Mouse (Mus musculus) midbrain, embryonic 10.5 days (tissue): ENCODE data around the gene Naa16. TPM values are rescaled to one million over a fixed set of nuclear protein-coding genes. Genes with fewer than 3 reads are reported as not detected.
A peak's percentile ranks its signal among the peaks of the same experiment; 100 is the strongest.

ENCODE experiments used
- DNase-seq: peaks from one replicate; pipeline ENCODE4 v3.0.0-alpha.2; 2017; ENCODE audit warnings: low spot score
- H3K27ac ChIP-seq: fragments of 300-500 bp; sonication (generic); replicated peaks from 2 replicates; pipeline ENCODE4 v1.5.1; 2016; ENCODE audit warnings: mild to moderate bottlenecking
- H3K27me3 ChIP-seq: fragments of 300-500 bp; sonication (generic); 2 replicates; pipeline ENCODE4 v1.6.1; 2016; ENCODE audit warnings: low read depth, mild to moderate bottlenecking; ENCODE audit not compliant: poor library complexity, severe bottlenecking
- H3K36me3 ChIP-seq: fragments of 300-500 bp; sonication (generic); 2 replicates; pipeline ENCODE4 v1.6.1; 2016; ENCODE audit warnings: mild to moderate bottlenecking, moderate library complexity
- H3K4me1 ChIP-seq: fragments of 300-500 bp; sonication (generic); 2 replicates; pipeline ENCODE4 v1.6.1; 2016
- H3K4me3 ChIP-seq: fragments of 300-500 bp; sonication (generic); 2 replicates; pipeline ENCODE4 v1.5.1; 2016; ENCODE audit warnings: mild to moderate bottlenecking, moderate library complexity
- H3K9me3 ChIP-seq: fragments of 300-500 bp; sonication (generic); replicated peaks from 2 replicates; pipeline ENCODE4 v1.6.1; 2016; ENCODE audit warnings: mild to moderate bottlenecking
- WGBS: fragments of 180-500 bp; shearing (Covaris S2); methylation state at CpG from one replicate; pipeline ENCODE4 v1.1.7; 2016; 5-methylcytosine and 5-hydroxymethylcytosine counted together
- polyA plus RNA-seq: library from polyadenylated mRNA; unstranded; fragments of >200 nt; fragmentation: Nextera tagmentation; extraction: Ambion mirVana; gene quantifications from 2 replicates; pipeline ENCODE4 v1.2.1, GENCODE M21; 2016

Naa16 gene
- polyA plus RNA-seq, 1 experiment from 2014 or later: 47.4 TPM

- H3K4me1 ChIP-seq: peaks cover 52% of the 10 kb centered on the region
- H3K27ac ChIP-seq: peak overlapping the region; percentile 55
- H3K9me3 ChIP-seq: no peaks in the 10 kb centered on the region
- no peak for DNase-seq
- WGBS: 32% methylated on average over 11 of the region's 16 CpGs
- peaks cover 54% of the 10 kb centered on the region for H3K27me3 ChIP-seq
- H3K36me3 ChIP-seq: no peaks in the 10 kb centered on the region
- no peak overlapping the region for H3K4me3 ChIP-seq
Observed at GRCm38 (mm10) chr14:79293119-79293780, 97.3 kb downstream of the Naa16 start.

DNA sequence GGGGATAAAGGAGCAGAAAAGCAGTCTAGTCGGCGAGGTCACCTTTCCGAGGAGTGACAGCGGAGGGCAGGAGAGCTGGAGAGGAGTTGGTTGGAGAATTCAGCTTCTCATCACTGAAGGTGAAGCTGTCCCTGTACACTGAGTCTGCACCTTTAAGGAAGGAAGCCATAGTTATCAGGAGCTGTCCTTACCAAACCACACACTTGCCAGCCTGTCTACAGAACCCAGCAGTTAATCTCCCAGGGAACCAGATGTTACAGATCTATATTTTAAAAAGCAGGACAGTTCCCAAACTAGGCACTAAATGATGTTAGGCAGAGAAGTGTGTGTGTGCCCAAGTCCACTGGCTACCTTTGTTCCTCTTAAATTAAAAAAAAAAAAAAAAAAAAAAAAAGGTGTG, 98.9 kb downstream of the Naa16 start:
- Histone ChIP-seq H3K4me3 (no peak overlapping the region), H3K36me3 (no peaks in the 10 kb centered on the region), H3K27me3 (peaks cover 37% of the 10 kb centered on the region), H3K4me1 (peaks cover 47% of the 10 kb centered on the region), H3K27ac (no peak overlapping the region), H3K9me3 (no peaks in the 10 kb centered on the region)
- 84% methylated on average over 4 of the region's 4 CpGs for WGBS
- DNase-seq: no peak

DNA sequence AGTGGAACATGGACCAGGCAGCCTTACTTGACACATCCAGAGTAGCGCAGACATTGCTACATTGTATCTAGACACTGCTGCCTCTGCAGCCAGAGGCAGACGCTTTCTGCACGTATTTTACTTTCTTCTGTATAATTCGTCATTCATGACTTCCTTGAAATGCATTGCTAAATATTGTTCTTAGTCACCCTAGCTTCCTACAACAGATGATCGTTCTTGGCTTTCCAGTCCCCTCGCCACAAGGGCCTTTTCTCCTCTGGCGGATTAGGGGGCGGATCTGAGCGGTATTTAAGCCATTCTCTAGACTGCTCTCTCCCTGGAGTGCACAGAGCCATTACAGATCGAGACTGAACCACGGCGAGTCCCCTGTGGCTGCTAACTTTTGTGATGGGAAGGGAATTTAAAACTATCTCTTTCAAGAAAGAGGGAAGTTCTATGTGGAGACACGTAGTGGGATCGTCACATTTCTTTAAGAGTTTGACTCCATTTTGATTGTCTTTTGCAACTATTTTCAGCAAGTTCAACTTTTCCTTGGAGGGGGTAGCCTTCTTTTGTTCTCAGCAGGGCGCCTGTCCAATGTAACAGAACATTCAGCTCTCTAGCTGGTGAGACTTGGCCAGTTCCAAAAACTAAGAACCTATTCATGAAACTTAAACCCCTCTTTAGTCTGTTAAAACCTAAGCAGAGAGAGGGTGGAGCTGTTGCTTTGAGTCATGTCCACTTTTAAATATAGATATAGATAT, 99.7 kb downstream of the Naa16 start:
- peaks cover 47% of the 10 kb centered on the region for H3K4me1 ChIP-seq
- 19% methylated on average over 15 of the region's 15 CpGs for WGBS
- H3K36me3 ChIP-seq: no peaks in the 10 kb centered on the region
- H3K4me3 ChIP-seq: peak overlapping the region; percentile 21; the same call in 1 of the 2 replicates
- peak; percentile 53 for DNase-seq
- peaks cover 32% of the 10 kb centered on the region for H3K27me3 ChIP-seq
- no peaks in the 10 kb centered on the region for H3K9me3 ChIP-seq
- peak overlapping the region; percentile 70 for H3K27ac ChIP-seq

- Histone ChIP-seq H3K4me1 (peaks cover 47% of the 10 kb centered on the region), H3K27ac (peak overlapping the region; percentile 61), H3K9me3 (no peaks in the 10 kb centered on the region), H3K27me3 (peaks cover 26% of the 10 kb centered on the region), H3K36me3 (no peaks in the 10 kb centered on the region), H3K4me3 (no peak overlapping the region)
- WGBS: 46% methylated on average over 9 of the region's 9 CpGs
- DNase-seq: no peak
Observed at GRCm38 (mm10) chr14:79289909-79290308, 100.7 kb downstream of the Naa16 start.

GRCm38 (mm10) chr14:79288280-79288679, 102.3 kb downstream of the Naa16 start:
- H3K36me3 ChIP-seq: no peaks in the 10 kb centered on the region

DNA sequence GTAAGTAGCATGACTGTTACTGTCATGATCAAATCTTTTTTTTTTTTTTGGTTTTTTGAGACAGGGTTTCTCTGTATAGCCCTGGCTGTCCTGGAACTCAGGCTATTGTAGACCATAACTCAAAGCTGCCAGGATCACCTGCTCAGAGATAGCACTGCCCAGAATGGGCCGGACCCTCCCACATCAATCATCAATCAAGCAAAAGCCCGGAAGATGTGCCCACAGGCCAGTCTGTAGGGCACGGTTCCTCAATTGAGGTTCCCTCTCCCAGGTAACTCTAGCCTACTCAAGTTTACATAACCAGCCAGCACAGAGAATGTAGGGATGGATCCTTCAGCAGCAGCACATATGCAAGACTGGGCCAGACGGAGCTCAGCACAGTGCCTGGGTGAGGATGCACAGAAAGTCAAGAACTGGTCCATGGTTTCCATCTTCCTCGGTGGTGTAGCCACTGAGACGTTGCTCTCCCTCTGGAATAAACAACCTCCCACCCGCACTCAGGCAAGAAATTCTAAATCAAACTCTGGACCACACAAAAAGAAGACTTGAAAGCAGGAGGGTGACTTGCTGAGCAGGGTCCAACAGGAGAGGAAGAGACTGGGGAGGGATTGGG, 103.2 kb downstream of the Naa16 start:
- Histone ChIP-seq H3K27me3 (peaks cover 15% of the 10 kb centered on the region), H3K27ac (no peak overlapping the region), H3K4me3 (no peak overlapping the region), H3K9me3 (peaks cover 4% of the 10 kb centered on the region), H3K36me3 (no peaks in the 10 kb centered on the region), H3K4me1 (peaks cover 32% of the 10 kb centered on the region)
- WGBS: 90% methylated on average over 7 of the region's 7 CpGs
- no peak for DNase-seq

More at GRCm38 (mm10) chr14:79288280-79288679, 102.3 kb downstream of the Naa16 start:
- H3K27ac ChIP-seq: no peak overlapping the region
- H3K4me3 ChIP-seq: no peak overlapping the region
- H3K9me3 ChIP-seq: peaks cover 3% of the 10 kb centered on the region
- DNase-seq: no peak
- peaks cover 42% of the 10 kb centered on the region for H3K4me1 ChIP-seq
- peaks cover 22% of the 10 kb centered on the region for H3K27me3 ChIP-seq
- WGBS: 72% methylated on average over 3 of the region's 3 CpGs

GRCm38 (mm10) chr14:79285549-79285948, 105.0 kb downstream of the Naa16 start:
- no peak overlapping the region for H3K27ac ChIP-seq
- DNase-seq: no peak
- 94% methylated on average over 5 of the region's 5 CpGs for WGBS

DNA sequence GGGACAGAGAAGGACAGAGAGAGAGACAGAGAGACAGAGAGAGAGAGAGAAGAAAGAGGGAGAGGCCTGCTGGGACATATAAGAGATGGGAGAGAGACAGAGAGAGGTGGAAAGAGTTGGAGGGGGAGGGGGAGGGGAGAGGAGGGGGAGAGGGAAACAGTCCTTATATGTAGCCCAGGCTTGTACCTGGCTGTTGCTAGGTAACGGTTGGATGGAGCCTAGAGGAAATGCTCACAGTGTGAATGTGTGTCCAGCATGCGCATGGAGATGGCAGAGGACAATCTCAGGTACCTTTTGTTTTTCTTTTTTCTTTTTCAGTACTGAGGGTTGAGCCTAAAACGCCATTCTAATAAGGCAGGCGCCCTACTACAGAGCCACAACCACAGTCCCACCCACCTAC, 106.0 kb downstream of the Naa16 start:
- 88% methylated on average over 4 of the region's 4 CpGs for WGBS

More at GRCm38 (mm10) chr14:79285549-79285948, 105.0 kb downstream of the Naa16 start:
- Histone ChIP-seq H3K27me3 (peaks cover 14% of the 10 kb centered on the region; the same call in 1 of the 2 replicates), H3K4me1 (peaks cover 17% of the 10 kb centered on the region), H3K9me3 (peaks cover 4% of the 10 kb centered on the region), H3K4me3 (no peak overlapping the region), H3K36me3 (no peaks in the 10 kb centered on the region)

DNA sequence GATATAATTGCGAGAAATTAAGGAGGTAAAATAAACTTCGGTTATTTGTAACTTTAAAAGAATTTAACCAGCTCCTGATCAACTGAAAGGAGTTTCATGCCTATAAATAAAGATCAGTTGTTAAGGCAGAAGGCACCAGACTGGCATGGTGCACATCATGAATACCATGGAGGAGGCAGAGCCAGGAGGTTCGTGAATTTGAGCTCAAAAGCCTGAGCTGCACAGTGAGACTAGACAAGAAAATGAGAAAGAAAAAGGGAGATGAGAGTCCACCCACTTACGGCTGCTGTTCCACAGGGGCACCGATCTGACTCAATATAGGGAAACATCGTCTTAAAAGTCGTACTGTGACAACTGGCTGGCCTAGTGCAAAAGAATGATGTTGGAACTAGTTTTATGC, 106.6 kb downstream of the Naa16 start:
- no peaks in the 10 kb centered on the region for H3K36me3 ChIP-seq
- H3K4me1 ChIP-seq: peaks cover 2% of the 10 kb centered on the region
- DNase-seq: no peak
- H3K9me3 ChIP-seq: peaks cover 4% of the 10 kb centered on the region
- H3K4me3 ChIP-seq: no peak overlapping the region
- no peak overlapping the region for H3K27ac ChIP-seq
- 94% methylated on average over 7 of the region's 7 CpGs for WGBS
- H3K27me3 ChIP-seq: peaks cover 1% of the 10 kb centered on the region; the same call in 1 of the 2 replicates

More for the DNA sequence above, 106.0 kb downstream of the Naa16 start:
- H3K27ac ChIP-seq: no peak overlapping the region
- no peaks in the 10 kb centered on the region for H3K36me3 ChIP-seq
- H3K4me1 ChIP-seq: peaks cover 8% of the 10 kb centered on the region
- H3K9me3 ChIP-seq: peaks cover 4% of the 10 kb centered on the region
- H3K27me3 ChIP-seq: peaks cover 7% of the 10 kb centered on the region; the same call in 1 of the 2 replicates
- no peak overlapping the region for H3K4me3 ChIP-seq
- DNase-seq: no peak

- H3K27ac ChIP-seq: no peak overlapping the region
- peaks cover 4% of the 10 kb centered on the region for H3K9me3 ChIP-seq
- WGBS: 90% methylated on average over 9 of the region's 9 CpGs
- no peaks in the 10 kb centered on the region for H3K36me3 ChIP-seq
- no peak for DNase-seq
- no peak overlapping the region for H3K4me3 ChIP-seq
- no peaks in the 10 kb centered on the region for H3K27me3 ChIP-seq
- H3K4me1 ChIP-seq: peaks cover 12% of the 10 kb centered on the region
Observed at GRCm38 (mm10) chr14:79281894-79282553, 108.6 kb downstream of the Naa16 start.

- no peaks in the 10 kb centered on the region for H3K27me3 ChIP-seq
- peaks cover 25% of the 10 kb centered on the region for H3K4me1 ChIP-seq
- H3K4me3 ChIP-seq: no peak overlapping the region
- no peaks in the 10 kb centered on the region for H3K36me3 ChIP-seq
- H3K9me3 ChIP-seq: peaks cover 4% of the 10 kb centered on the region
- no peak overlapping the region for H3K27ac ChIP-seq
- no peak for DNase-seq
- 87% methylated on average over 9 of the region's 9 CpGs for WGBS
Observed at GRCm38 (mm10) chr14:79280456-79280855, 110.1 kb downstream of the Naa16 start.

GRCm38 (mm10) chr14:79279494-79279893, 111.1 kb downstream of the Naa16 start:
- no peak overlapping the region for H3K4me3 ChIP-seq
- H3K4me1 ChIP-seq: peaks cover 32% of the 10 kb centered on the region
- H3K27me3 ChIP-seq: no peaks in the 10 kb centered on the region
- WGBS: 63% methylated on average over 1 of the region's 1 CpGs
- peaks cover 4% of the 10 kb centered on the region for H3K9me3 ChIP-seq
- no peaks in the 10 kb centered on the region for H3K36me3 ChIP-seq
- DNase-seq: no peak
- H3K27ac ChIP-seq: no peak overlapping the region
